Mouse (Mus musculus): ENCODE measurements at regions not wholly inside any gene's neighbourhood (a gene's known extent, or its start where the extent isn't known, plus 50 kb on each side); places are given as distances from the start of the nearest gene placed in this dataset.
A peak's percentile ranks its signal among the peaks of the same experiment; 100 is the strongest.

DNA sequence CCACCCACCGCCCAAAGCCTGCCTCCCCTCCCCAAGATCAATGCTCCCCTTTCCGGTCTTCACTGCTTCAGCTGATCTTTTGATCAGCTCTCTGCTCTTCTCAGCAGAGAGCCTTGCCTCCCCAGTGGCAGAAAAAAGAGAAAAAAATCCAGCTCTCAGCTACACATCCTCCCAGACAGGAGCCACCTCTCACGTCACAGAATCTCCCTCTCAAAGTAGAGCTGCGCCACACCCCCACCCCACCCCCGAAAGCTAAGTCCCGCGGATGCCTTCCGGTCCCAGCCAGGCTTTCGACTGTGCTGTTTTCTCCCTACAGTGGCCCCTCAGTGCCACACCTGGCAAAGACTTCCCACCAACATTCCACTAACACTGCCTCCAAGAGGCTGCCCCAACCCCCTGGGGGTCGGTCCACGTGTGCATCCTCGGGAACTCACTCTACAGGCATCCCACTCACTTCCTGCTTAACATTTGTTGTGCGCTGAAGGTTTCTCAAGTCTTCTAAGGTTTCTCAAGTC lies 99.4 kb downstream of the Il20rb start:
- Histone ChIP-seq H3K4me2 (ENCODE audit: low read depth, low read length) (0 out of 2 replicates have a peak overlapping the region, but pooled peaks have one; percentile 10), H3K9ac (ENCODE audit: low read depth, low read length) (no peak overlapping the region), H3K4me1 (ENCODE audit: control insufficient read depth, insufficient read depth, low read length) (peaks cover 7% of the 10 kb centered on the region; the same call in 1 of the 2 replicates), H3K27me3 (replicated peaks; ENCODE audit: control insufficient read depth, insufficient read depth, low read length) (no peaks in the 10 kb centered on the region), H3K4me3 (ENCODE audit: low read depth, low read length) (no peak overlapping the region), H3K36me3 (ENCODE audit: control insufficient read depth, insufficient read depth, low read length) (no peaks in the 10 kb centered on the region), H3K9me3 (ENCODE audit: control insufficient read depth, low read length) (no peaks in the 10 kb centered on the region), H3K27ac (replicated peaks; ENCODE audit: low read depth, low read length) (no peak overlapping the region)
- WGBS: 28% methylated on average over 13 of the region's 13 CpGs
- DNase-seq (ENCODE audit: low spot score): no peak
- ATAC-seq (ENCODE audit: low read depth): no peak

DNA sequence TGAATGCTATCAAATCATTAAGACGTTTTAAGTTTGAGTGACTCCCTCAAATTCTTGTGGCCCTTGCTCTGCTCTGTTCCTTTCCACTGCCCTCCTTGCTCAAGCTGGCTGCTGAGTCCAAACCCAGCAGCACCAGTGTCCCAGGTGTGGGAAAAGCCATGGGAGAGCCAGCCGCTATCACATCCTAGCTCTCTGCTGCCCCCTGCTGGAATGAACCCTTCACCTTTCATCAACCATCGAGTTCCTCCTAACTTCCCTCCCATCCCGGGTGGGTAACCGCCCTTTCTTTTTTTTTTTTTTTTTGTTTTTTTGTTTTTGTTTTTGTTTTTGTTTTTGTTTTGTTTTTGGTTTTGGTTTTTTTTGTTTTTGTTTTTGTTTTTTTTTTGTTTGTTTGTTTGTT lies 104.1 kb downstream of the Il20rb start:
- Histone ChIP-seq H3K27ac (replicated peaks; ENCODE audit: low read depth, low read length) (no peak overlapping the region), H3K9ac (ENCODE audit: low read depth, low read length) (no peak overlapping the region), H3K4me3 (ENCODE audit: low read depth, low read length) (no peak overlapping the region), H3K27me3 (replicated peaks; ENCODE audit: control insufficient read depth, insufficient read depth, low read length) (no peaks in the 10 kb centered on the region), H3K4me2 (ENCODE audit: low read depth, low read length) (no peak overlapping the region), H3K36me3 (ENCODE audit: control insufficient read depth, insufficient read depth, low read length) (no peaks in the 10 kb centered on the region), H3K9me3 (ENCODE audit: control insufficient read depth, low read length) (no peaks in the 10 kb centered on the region), H3K4me1 (ENCODE audit: control insufficient read depth, insufficient read depth, low read length) (peaks cover 7% of the 10 kb centered on the region; the same call in 1 of the 2 replicates)
- 43% methylated on average over 5 of the region's 5 CpGs for WGBS
- DNase-seq (ENCODE audit: low spot score) (peak; percentile 42), ATAC-seq (ENCODE audit: low read depth) (no peak)

DNA sequence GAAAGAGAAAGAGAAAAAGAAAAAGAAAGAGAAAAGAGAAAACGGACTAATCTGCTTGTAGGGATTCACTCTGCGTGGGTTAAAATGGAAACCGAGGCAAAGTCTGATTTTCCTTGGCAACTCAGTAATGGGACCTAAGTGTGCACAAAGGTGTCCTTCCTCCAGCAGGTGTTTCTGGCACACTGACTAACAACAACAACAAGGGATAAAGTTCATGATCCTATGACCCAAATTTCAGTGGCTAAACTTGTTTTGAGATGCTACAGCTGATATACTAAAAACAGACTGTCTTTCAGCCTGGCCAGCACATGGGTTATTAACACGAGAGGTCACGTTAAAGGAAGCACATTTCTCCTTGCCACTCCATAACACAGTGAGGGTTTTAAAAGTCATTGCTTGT lies 116.7 kb downstream of the Il20rb start:
- no peaks in the 10 kb centered on the region for H3K9me3 ChIP-seq (ENCODE audit: control insufficient read depth, low read length)
- 80% methylated on average over 5 of the region's 5 CpGs for WGBS
- no peak for ATAC-seq (ENCODE audit: low read depth)

DNA sequence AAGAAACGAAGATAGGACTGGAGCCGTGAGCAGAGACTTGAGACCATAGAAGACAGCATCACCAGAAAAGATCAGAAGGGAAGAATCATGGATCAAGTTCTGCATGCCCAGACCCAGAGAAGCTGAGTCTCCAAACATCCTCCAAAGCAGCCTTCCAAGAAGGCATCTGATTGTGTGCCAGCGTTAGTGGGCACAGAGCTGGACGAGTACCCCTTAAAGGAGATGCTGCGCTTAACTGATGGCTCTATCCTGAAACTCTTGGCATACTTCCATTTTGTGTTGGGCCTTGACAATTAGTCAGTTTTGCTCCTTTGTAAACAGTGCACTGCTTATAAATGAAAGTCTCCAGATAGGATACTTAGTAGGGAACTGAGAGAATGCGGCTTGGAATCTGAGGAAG lies 119.8 kb downstream of the Il20rb start:
- H3K4me3 ChIP-seq (ENCODE audit: low read depth, low read length): no peak overlapping the region
- WGBS: 77% methylated on average over 6 of the region's 6 CpGs
- no peak overlapping the region for H3K9ac ChIP-seq (ENCODE audit: low read depth, low read length)
- no peaks in the 10 kb centered on the region for H3K4me1 ChIP-seq (ENCODE audit: control insufficient read depth, insufficient read depth, low read length)
- no peak overlapping the region for H3K27ac ChIP-seq (replicated peaks; ENCODE audit: low read depth, low read length)
- no peaks in the 10 kb centered on the region for H3K27me3 ChIP-seq (replicated peaks; ENCODE audit: control insufficient read depth, insufficient read depth, low read length)
- no peaks in the 10 kb centered on the region for H3K36me3 ChIP-seq (ENCODE audit: control insufficient read depth, insufficient read depth, low read length)
- DNase-seq (ENCODE audit: low spot score): no peak
- no peaks in the 10 kb centered on the region for H3K9me3 ChIP-seq (ENCODE audit: control insufficient read depth, low read length)
- ATAC-seq (ENCODE audit: low read depth): no peak
- no peak overlapping the region for H3K4me2 ChIP-seq (ENCODE audit: low read depth, low read length)

More for the DNA sequence above, 116.7 kb downstream of the Il20rb start:
- Histone ChIP-seq H3K4me1 (ENCODE audit: control insufficient read depth, insufficient read depth, low read length) (no peaks in the 10 kb centered on the region), H3K27me3 (replicated peaks; ENCODE audit: control insufficient read depth, insufficient read depth, low read length) (no peaks in the 10 kb centered on the region), H3K4me3 (ENCODE audit: low read depth, low read length) (no peak overlapping the region), H3K36me3 (ENCODE audit: control insufficient read depth, insufficient read depth, low read length) (no peaks in the 10 kb centered on the region), H3K9ac (ENCODE audit: low read depth, low read length) (no peak overlapping the region), H3K4me2 (ENCODE audit: low read depth, low read length) (no peak overlapping the region), H3K27ac (replicated peaks; ENCODE audit: low read depth, low read length) (no peak overlapping the region)
- DNase-seq (ENCODE audit: low spot score): no peak

DNA sequence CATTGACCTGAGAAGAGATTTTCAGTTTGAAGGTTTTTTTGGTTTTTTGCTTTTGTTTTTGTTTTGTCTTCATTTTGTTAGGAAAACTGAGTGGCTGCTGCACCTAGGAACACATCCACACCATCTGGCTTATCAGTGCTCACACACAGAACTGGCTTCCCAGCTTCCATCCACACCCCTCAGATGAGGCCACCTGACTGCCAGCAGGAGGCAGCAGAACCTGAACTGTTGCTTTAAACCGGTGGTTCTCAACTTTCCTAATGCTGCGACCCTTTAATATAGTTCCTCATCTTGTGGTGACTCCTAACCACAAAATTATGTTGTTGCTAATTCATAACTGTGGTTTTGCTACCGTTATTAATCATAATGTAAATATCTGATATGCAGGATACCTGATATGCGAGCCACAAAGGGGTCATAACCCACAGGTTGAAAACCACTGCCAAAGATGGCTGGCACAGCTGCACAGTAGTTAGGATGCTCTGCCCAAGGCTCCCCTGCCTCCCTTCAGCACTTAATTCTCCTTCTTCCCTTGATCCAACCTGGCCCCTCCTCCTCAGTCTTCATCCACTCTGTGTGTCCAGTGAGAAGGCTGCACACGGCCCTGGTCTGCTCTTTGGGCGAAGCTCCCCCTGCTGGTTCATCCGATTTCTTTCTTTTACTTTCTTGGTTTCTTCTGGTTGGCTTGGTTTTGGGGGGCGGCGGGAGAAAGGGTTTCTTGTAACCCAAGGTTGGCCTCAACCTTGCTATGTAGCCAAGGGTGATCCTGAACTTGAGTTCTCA lies 126.5 kb downstream of the Il20rb start:
- 66% methylated on average over 9 of the region's 9 CpGs for WGBS
- ATAC-seq (ENCODE audit: low read depth) (no peak), DNase-seq (ENCODE audit: low spot score) (peak; percentile 31)
- Histone ChIP-seq H3K9ac (ENCODE audit: low read depth, low read length) (no peak overlapping the region), H3K27me3 (replicated peaks; ENCODE audit: control insufficient read depth, insufficient read depth, low read length) (no peaks in the 10 kb centered on the region), H3K27ac (replicated peaks; ENCODE audit: low read depth, low read length) (no peak overlapping the region), H3K36me3 (ENCODE audit: control insufficient read depth, insufficient read depth, low read length) (no peaks in the 10 kb centered on the region), H3K4me1 (ENCODE audit: control insufficient read depth, insufficient read depth, low read length) (no peaks in the 10 kb centered on the region), H3K4me2 (ENCODE audit: low read depth, low read length) (no peak overlapping the region), H3K4me3 (ENCODE audit: low read depth, low read length) (no peak overlapping the region), H3K9me3 (ENCODE audit: control insufficient read depth, low read length) (no peaks in the 10 kb centered on the region)

DNA sequence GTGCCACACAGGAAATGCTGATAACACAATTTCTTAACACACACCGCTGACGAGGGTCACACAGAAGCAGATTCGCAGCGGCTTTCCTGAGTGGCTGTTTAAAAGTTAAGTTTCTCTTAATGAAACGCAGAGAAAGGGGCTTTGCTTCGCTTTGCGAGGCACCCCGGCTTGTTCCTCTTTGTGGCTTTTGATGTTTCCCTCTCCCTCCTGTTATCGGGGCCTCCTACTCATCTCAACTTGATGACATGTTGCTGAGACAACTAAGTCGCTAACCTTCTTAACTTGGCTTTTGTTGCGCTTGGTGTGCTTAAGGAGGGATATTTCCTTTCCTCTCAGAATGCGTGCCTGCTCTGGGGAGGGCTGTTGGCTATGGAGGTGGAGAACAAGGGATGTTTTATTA lies 129.0 kb downstream of the Il20rb start:
- H3K27me3 ChIP-seq (replicated peaks; ENCODE audit: control insufficient read depth, insufficient read depth, low read length): no peaks in the 10 kb centered on the region
- no peak overlapping the region for H3K9ac ChIP-seq (ENCODE audit: low read depth, low read length)
- no peak overlapping the region for H3K4me3 ChIP-seq (ENCODE audit: low read depth, low read length)
- ATAC-seq (ENCODE audit: low read depth): no peak
- H3K4me2 ChIP-seq (ENCODE audit: low read depth, low read length): no peak overlapping the region
- H3K4me1 ChIP-seq (ENCODE audit: control insufficient read depth, insufficient read depth, low read length): no peaks in the 10 kb centered on the region
- 36% methylated on average over 12 of the region's 12 CpGs for WGBS
- no peaks in the 10 kb centered on the region for H3K36me3 ChIP-seq (ENCODE audit: control insufficient read depth, insufficient read depth, low read length)
- no peaks in the 10 kb centered on the region for H3K9me3 ChIP-seq (ENCODE audit: control insufficient read depth, low read length)
- no peak for DNase-seq (ENCODE audit: low spot score)
- H3K27ac ChIP-seq (replicated peaks; ENCODE audit: low read depth, low read length): no peak overlapping the region

DNA sequence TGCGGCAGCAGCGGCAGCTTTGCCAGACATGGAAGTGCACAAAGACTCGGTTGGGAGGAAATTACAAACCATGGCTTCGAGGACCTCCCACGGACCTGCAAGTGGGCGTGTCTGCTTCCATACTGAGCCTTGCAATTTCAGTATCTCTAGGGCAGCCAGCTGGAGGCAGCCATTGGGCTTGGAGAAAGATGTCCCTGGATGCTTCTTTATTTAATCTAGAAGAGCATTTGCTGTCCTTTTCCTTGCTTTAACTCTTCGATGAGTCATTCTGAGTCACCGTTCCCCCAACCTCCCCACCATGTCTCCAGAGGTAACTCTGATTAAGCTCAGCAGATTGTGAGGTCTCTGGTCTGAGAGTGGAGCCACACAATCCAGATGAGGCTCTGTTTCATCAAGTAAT lies 145.8 kb downstream of the Il20rb start:
- H3K27ac ChIP-seq (replicated peaks; ENCODE audit: low read depth, low read length): no peak overlapping the region
- H3K27me3 ChIP-seq (replicated peaks; ENCODE audit: control insufficient read depth, insufficient read depth, low read length): no peaks in the 10 kb centered on the region
- WGBS: 72% methylated on average over 8 of the region's 8 CpGs
- no peaks in the 10 kb centered on the region for H3K9me3 ChIP-seq (ENCODE audit: control insufficient read depth, low read length)
- DNase-seq (ENCODE audit: low spot score) (no peak), ATAC-seq (ENCODE audit: low read depth) (no peak)
- H3K36me3 ChIP-seq (ENCODE audit: control insufficient read depth, insufficient read depth, low read length): no peaks in the 10 kb centered on the region
- no peaks in the 10 kb centered on the region for H3K4me1 ChIP-seq (ENCODE audit: control insufficient read depth, insufficient read depth, low read length)
- no peak overlapping the region for H3K4me3 ChIP-seq (ENCODE audit: low read depth, low read length)
- H3K4me2 ChIP-seq (ENCODE audit: low read depth, low read length): no peak overlapping the region
- H3K9ac ChIP-seq (ENCODE audit: low read depth, low read length): no peak overlapping the region

DNA sequence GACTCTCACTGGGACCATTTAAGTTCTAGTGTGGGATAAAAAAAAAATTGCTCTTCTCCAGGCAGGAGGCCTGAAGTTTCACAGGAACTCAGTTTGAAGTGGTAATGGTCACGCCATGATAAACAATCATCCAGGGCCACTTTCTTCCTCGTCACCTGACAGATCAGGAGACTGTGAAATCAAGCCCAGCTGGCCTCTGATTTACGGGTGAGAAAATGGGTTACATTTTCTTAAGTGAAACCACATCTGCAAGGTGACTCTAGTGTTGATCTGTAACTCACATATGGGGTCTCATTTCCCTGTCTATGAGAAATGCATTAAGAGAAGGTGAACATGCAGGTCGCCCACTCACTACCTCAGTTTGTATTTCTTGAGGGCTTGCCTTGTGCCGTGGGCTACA lies 178.8 kb downstream of the Il20rb start:
- 43% methylated on average over 5 of the region's 5 CpGs for WGBS
- H3K27ac ChIP-seq (replicated peaks; ENCODE audit: low read depth, low read length): no peak overlapping the region
- DNase-seq (ENCODE audit: low spot score): no peak

DNA sequence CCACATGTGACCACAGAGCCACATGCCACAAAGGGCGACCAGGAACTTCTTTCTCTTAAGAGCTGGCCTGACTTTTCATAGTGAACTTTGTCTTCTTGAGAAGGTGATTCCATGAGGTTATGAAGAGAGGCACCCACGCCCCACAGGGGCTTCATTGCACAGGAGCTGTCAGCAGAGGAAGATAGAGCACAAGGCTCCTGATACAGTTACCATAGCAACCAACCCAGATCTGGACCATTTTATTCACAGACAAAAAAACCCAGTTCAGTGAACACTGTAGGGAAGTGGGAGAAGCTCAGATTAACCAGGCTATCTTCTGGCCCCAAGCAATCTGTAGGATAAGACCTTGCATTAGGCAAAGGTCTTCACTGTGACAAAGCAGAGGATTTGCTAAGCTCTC lies 179.2 kb downstream of the Il20rb start:
- 83% methylated on average over 2 of the region's 2 CpGs for WGBS
- DNase-seq (ENCODE audit: low spot score): no peak

More for the DNA sequence above, 178.8 kb downstream of the Il20rb start:
- no peak overlapping the region for H3K4me2 ChIP-seq (ENCODE audit: low read depth, low read length)
- H3K9me3 ChIP-seq (ENCODE audit: control insufficient read depth, low read length): no peaks in the 10 kb centered on the region
- no peaks in the 10 kb centered on the region for H3K36me3 ChIP-seq (ENCODE audit: control insufficient read depth, insufficient read depth, low read length)
- H3K9ac ChIP-seq (ENCODE audit: low read depth, low read length): no peak overlapping the region
- H3K4me1 ChIP-seq (ENCODE audit: control insufficient read depth, insufficient read depth, low read length): no peaks in the 10 kb centered on the region
- no peak overlapping the region for H3K4me3 ChIP-seq (ENCODE audit: low read depth, low read length)
- no peaks in the 10 kb centered on the region for H3K27me3 ChIP-seq (replicated peaks; ENCODE audit: control insufficient read depth, insufficient read depth, low read length)
- no peak for ATAC-seq (ENCODE audit: low read depth)

More for the DNA sequence above, 179.2 kb downstream of the Il20rb start:
- no peak for ATAC-seq (ENCODE audit: low read depth)
- H3K9ac ChIP-seq (ENCODE audit: low read depth, low read length): no peak overlapping the region
- no peak overlapping the region for H3K4me3 ChIP-seq (ENCODE audit: low read depth, low read length)
- no peak overlapping the region for H3K27ac ChIP-seq (replicated peaks; ENCODE audit: low read depth, low read length)
- H3K27me3 ChIP-seq (replicated peaks; ENCODE audit: control insufficient read depth, insufficient read depth, low read length): no peaks in the 10 kb centered on the region
- H3K4me2 ChIP-seq (ENCODE audit: low read depth, low read length): no peak overlapping the region
- no peaks in the 10 kb centered on the region for H3K4me1 ChIP-seq (ENCODE audit: control insufficient read depth, insufficient read depth, low read length)
- no peaks in the 10 kb centered on the region for H3K36me3 ChIP-seq (ENCODE audit: control insufficient read depth, insufficient read depth, low read length)
- no peaks in the 10 kb centered on the region for H3K9me3 ChIP-seq (ENCODE audit: control insufficient read depth, low read length)

Data from embryonic facial prominence, embryonic 14.5 days (tissue).